Mouse (Mus musculus): ENCODE results near the gene Arf6. TPM values are rescaled to one million over a fixed set of nuclear protein-coding genes. Genes with fewer than 3 reads are reported as not detected.
"Not testable (repeated sequence)": the region's sequence is repeated elsewhere in the genome, so short reads cannot be mapped to it uniquely, and the experiment has no call there.

The Arf6 gene
- polyA plus RNA-seq, 1 experiment from 2014 or later = 21.8 TPM

DNA sequence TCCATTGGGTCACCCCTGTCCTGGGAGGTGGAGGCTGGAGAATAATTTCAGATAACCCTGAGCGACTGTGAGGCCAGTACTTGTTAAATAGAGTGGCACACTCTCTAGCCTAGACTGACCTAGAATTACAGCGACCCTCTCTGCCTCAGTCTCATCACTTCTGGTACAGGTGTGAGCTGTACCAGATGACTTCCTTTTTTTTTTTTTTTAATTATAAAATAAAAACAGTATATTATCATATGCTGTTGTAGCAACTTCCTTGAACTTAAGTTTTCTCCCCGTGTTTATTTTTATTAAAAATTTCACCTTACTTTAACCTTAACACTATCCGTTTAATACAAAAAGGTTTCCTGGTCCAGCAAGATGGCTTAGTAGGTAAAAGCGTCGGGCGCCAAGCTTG is 1.0 kb upstream of the Arf6 start:
- WGBS (ENCODE audit: insufficient replicate concordance) = 10% methylated on average over 7 of the region's 7 CpGs
- ATAC-seq (ENCODE audit: low read depth) = no peak
- H3K4me3 ChIP-seq (ENCODE audit: low read depth, low read length) = peak overlapping the region; percentile 97
- no peaks in the 10 kb centered on the region for H3K9me3 ChIP-seq (replicated peaks; ENCODE audit: control insufficient read depth, low read length)
- H3K36me3 ChIP-seq (ENCODE audit: control insufficient read depth, insufficient read depth) = no peaks in the 10 kb centered on the region
- peaks cover 22% of the 10 kb centered on the region for H3K4me1 ChIP-seq (ENCODE audit: control insufficient read depth, low read depth, low read length)
- H3K4me2 ChIP-seq (ENCODE audit: low read depth, low read length) = peak overlapping the region; percentile 90
- peak overlapping the region; percentile 99 for H3K27ac ChIP-seq (ENCODE audit: low read length)
- H3K9ac ChIP-seq (ENCODE audit: low read depth, low read length) = peak overlapping the region; percentile 86
- H3K27me3 ChIP-seq (ENCODE audit: control insufficient read depth, insufficient read depth, low read depth, low read length) = no peaks in the 10 kb centered on the region

DNA sequence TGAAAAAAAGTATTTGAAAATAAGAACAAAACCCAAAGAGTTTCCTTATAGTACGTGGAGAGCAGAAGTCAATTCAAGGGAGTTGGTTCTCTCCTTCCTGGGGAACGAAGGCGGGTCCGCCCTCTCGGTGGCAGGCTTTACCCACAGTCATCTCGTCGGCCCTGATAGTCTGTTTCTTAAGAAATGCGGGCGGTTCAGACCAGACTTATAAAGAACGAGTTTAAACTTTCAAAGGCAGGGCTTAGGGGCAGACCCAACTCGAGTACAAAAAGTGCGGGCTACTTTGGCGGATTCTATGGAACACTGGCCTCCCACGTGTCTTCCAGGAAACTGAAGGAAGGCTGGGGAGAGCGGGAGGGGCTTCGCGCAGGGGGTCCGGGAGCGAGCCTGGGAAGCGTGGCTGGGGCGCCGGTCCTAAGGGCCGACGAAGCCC is 513 bp upstream of the Arf6 start:
- Histone ChIP-seq H3K27me3 (ENCODE audit: control insufficient read depth, insufficient read depth, low read depth, low read length) (no peaks in the 10 kb centered on the region), H3K27ac (ENCODE audit: low read length) (peak overlapping the region; percentile 99), H3K36me3 (ENCODE audit: control insufficient read depth, insufficient read depth) (no peaks in the 10 kb centered on the region), H3K4me3 (ENCODE audit: low read depth, low read length) (peak overlapping the region; percentile 97), H3K9me3 (replicated peaks; ENCODE audit: control insufficient read depth, low read length) (no peaks in the 10 kb centered on the region), H3K4me1 (ENCODE audit: control insufficient read depth, low read depth, low read length) (peaks cover 25% of the 10 kb centered on the region), H3K4me2 (ENCODE audit: low read depth, low read length) (peak overlapping the region; percentile 90), H3K9ac (ENCODE audit: low read depth, low read length) (peak overlapping the region; percentile 86)
- peak; percentile 43 for ATAC-seq (ENCODE audit: low read depth)
- WGBS (ENCODE audit: insufficient replicate concordance) = 1% methylated on average over 24 of the region's 24 CpGs

DNA sequence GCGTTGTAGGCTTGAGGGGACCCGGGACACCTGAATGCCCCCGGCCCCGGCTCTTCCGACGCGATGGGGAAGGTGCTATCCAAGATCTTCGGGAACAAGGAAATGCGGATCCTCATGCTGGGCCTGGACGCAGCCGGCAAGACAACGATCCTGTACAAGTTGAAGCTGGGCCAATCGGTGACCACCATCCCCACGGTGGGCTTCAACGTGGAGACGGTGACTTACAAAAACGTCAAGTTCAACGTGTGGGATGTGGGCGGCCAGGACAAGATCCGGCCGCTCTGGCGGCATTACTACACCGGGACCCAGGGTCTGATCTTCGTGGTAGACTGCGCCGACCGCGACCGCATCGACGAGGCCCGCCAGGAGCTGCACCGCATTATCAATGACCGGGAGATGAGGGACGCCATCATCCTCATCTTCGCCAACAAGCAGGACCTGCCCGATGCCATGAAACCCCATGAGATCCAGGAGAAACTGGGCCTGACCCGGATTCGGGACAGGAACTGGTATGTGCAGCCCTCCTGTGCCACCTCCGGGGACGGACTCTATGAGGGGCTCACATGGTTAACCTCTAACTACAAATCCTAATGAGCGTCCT is 881 bp downstream of the Arf6 start:
- WGBS (ENCODE audit: insufficient replicate concordance) = under 1% methylated on average over 42 of the region's 42 CpGs
- H3K9ac ChIP-seq (ENCODE audit: low read depth, low read length) = peak overlapping the region; percentile 100
- H3K9me3 ChIP-seq (replicated peaks; ENCODE audit: control insufficient read depth, low read length) = no peaks in the 10 kb centered on the region
- no peaks in the 10 kb centered on the region for H3K27me3 ChIP-seq (ENCODE audit: control insufficient read depth, insufficient read depth, low read depth, low read length)
- H3K36me3 ChIP-seq (ENCODE audit: control insufficient read depth, insufficient read depth) = peaks cover 2% of the 10 kb centered on the region; the same call in 1 of the 2 replicates
- H3K4me2 ChIP-seq (ENCODE audit: low read depth, low read length) = peak overlapping the region; percentile 87
- H3K4me1 ChIP-seq (ENCODE audit: control insufficient read depth, low read depth, low read length) = peaks cover 21% of the 10 kb centered on the region
- H3K27ac ChIP-seq (ENCODE audit: low read length) = peak overlapping the region; percentile 99
- peak overlapping the region; percentile 97 for H3K4me3 ChIP-seq (ENCODE audit: low read depth, low read length)
- ATAC-seq (ENCODE audit: low read depth) = no peak

DNA sequence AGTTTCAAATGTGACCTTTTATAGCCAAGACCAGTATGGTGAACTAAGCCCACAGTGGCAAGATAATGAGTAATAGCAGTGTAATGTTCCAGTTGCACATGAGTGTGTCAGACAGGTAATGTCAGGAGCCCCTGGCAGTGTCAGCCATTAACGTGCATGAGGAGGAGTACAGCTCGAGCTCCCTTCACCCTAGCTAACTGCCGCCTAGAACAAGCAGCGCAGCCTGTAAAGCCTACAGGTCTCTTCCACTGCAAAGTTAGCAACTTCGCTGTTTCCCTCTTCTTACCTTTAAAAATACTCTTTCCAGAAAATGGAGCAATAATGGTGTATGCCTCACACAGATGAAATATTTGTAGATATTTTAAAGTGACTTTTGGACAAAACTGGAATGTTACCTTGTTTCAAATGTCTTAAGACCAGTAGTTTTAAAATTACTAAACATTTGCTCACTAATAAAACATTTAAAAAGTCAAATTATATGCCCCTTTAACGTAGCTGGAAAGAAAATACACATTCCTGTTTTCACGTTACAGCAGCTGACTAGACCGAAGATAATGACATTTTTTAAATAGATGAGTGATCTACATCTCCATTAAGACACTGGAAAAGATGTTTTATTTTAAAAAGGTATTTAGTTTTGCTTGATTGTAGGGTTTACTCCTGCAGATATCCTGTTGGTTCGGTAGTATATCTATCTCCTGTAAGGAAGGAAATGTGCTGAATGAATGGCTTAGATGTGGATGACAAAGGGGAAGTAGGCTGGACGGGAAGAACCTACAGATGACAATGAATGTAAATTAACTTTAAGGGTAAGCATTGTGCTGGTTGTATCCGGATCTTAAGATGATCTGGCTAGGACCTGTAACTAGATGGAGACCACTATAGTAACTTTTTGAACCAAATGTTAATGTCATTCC is 2.2 kb downstream of the Arf6 start:
- 8% methylated on average over 11 of the region's 11 CpGs for WGBS (ENCODE audit: insufficient replicate concordance)
- peak overlapping the region; percentile 100 for H3K9ac ChIP-seq (ENCODE audit: low read depth, low read length)
- H3K27me3 ChIP-seq (ENCODE audit: control insufficient read depth, insufficient read depth, low read depth, low read length) = no peaks in the 10 kb centered on the region
- H3K36me3 ChIP-seq (ENCODE audit: control insufficient read depth, insufficient read depth) = peaks cover 9% of the 10 kb centered on the region
- H3K9me3 ChIP-seq (replicated peaks; ENCODE audit: control insufficient read depth, low read length) = no peaks in the 10 kb centered on the region
- peak overlapping the region; percentile 87 for H3K4me2 ChIP-seq (ENCODE audit: low read depth, low read length)
- peaks cover 21% of the 10 kb centered on the region for H3K4me1 ChIP-seq (ENCODE audit: control insufficient read depth, low read depth, low read length)
- H3K4me3 ChIP-seq (ENCODE audit: low read depth, low read length) = peak overlapping the region; percentile 97
- peak overlapping the region; percentile 99 for H3K27ac ChIP-seq (ENCODE audit: low read length)
- no peak for ATAC-seq (ENCODE audit: low read depth)

DNA sequence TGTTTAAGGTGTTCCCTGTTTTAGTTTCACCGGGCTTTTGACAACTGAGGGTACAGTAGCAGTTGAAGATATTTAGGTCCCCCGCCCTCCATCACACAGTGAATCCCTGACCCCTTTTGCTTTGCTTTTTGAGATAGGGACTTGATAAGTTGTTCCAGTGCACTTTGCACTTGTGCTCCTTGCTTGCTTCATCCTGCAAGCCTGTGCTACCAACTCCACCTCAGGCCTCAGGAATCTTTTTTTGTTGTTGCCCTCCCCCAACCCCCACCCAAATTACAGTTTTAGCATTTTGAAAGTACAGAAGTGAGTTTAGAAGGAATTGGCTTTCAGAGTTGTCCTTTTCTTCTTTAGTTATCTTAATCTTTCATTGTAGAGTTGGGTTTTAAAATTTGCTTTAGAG is 4.2 kb downstream of the Arf6 start:
- peaks cover 9% of the 10 kb centered on the region for H3K36me3 ChIP-seq (ENCODE audit: control insufficient read depth, insufficient read depth)
- H3K4me3 ChIP-seq (ENCODE audit: low read depth, low read length) = no peak overlapping the region
- no peaks in the 10 kb centered on the region for H3K9me3 ChIP-seq (replicated peaks; ENCODE audit: control insufficient read depth, low read length)
- H3K27ac ChIP-seq (ENCODE audit: low read length) = no peak overlapping the region
- no peak overlapping the region for H3K9ac ChIP-seq (ENCODE audit: low read depth, low read length)
- peak overlapping the region; percentile 37; the same call in 1 of the 2 replicates for H3K4me2 ChIP-seq (ENCODE audit: low read depth, low read length)
- H3K4me1 ChIP-seq (ENCODE audit: control insufficient read depth, low read depth, low read length) = peaks cover 13% of the 10 kb centered on the region
- ATAC-seq (ENCODE audit: low read depth) = no peak
- no peaks in the 10 kb centered on the region for H3K27me3 ChIP-seq (ENCODE audit: control insufficient read depth, insufficient read depth, low read depth, low read length)
- WGBS (ENCODE audit: insufficient replicate concordance) = 36% methylated on average over 2 of the region's 2 CpGs

DNA sequence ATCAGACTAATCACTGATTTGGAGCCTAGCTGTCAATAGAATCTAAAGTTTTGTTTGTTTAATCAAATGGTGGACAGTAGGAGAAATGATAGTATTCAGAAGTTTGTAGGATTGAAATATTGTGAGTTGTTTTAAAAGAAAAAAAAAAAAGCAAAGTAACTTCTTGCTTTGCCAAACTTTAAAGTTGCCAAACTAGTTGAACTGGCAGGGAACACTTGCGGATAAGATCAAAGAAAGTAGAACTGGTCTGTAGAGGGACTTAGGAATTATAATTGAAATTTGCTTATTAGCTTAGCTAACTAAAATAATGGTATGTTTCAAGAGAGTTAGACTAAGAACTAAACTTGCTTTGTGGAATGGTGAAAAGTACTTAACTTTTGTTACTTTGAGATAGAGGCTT is 5.2 kb downstream of the Arf6 start:
- H3K4me1 ChIP-seq (ENCODE audit: control insufficient read depth, low read depth, low read length) = peaks cover 12% of the 10 kb centered on the region
- no peaks in the 10 kb centered on the region for H3K9me3 ChIP-seq (replicated peaks; ENCODE audit: control insufficient read depth, low read length)
- no peaks in the 10 kb centered on the region for H3K27me3 ChIP-seq (ENCODE audit: control insufficient read depth, insufficient read depth, low read depth, low read length)
- peaks cover 9% of the 10 kb centered on the region for H3K36me3 ChIP-seq (ENCODE audit: control insufficient read depth, insufficient read depth)
- H3K27ac ChIP-seq (ENCODE audit: low read length) = no peak overlapping the region
- no peak for ATAC-seq (ENCODE audit: low read depth)
- H3K4me2 ChIP-seq (ENCODE audit: low read depth, low read length) = no peak overlapping the region
- no peak overlapping the region for H3K9ac ChIP-seq (ENCODE audit: low read depth, low read length)
- WGBS (ENCODE audit: insufficient replicate concordance) = 90% methylated on average over 1 of the region's 1 CpGs
- H3K4me3 ChIP-seq (ENCODE audit: low read depth, low read length) = no peak overlapping the region

DNA sequence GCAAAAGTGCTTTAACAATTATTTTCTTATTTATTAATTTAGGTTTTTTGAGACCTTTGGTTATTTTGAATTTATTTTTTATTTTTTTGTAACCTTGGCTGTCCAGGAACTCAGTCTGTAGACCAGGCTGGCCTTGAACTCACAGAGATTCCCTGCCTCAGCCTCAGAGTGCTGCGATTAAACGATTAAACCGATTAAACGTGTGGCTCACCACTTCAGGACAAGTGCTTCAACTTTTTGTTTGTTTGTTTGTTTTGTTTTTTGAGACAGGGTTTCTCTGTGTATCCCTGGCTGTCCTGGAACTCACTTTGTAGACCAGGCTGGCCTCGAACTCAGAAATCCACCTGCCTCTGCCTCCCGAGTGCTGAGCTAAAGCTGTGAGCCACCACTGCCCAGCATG is 5.7 kb downstream of the Arf6 start:
- not testable (repeated sequence) for H3K36me3 ChIP-seq (ENCODE audit: control insufficient read depth, insufficient read depth)
- WGBS (ENCODE audit: insufficient replicate concordance) = 88% methylated on average over 6 of the region's 6 CpGs

DNA sequence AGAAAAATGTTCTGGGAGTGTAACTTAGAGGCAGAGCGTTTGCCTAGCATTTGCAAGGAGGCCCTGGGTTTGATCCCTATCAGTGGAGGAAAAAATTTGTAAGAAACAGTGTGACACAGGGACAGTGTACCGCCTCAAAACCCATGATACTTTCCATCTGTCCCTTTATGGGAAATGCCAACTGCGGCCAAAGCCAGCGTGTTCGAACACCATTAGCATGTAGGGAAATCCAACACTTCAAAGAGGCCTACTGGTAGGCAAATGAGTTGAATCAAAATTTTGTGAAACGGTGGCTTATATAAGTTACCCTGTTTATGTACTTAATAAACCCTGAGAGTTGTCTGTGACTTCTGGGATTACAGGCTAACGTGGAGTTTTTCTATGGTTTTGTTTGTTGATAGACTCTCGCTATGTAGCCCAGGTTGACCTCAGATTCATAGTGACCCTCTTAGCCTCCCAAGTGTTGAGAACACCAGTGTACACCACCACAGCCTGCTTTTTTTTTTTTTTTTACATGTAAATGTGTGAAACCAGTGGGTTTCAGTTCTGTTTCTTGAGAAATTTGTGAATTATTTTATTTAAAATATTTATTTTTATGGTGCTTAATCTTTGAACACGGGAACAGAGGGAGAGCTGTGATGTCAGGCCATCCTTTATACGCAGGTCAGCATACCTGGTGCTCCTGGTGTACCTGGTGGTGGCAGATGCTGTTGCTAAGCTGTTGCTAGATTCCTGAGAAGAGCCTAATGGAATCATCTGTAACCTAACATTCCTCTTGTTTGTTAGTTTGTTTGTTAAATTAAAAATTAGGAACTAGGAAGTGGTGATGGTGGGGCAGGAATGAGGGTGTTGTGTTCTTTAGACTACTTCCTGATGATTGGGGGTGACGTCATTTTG is 6.9 kb downstream of the Arf6 start:
- no peak for ATAC-seq (ENCODE audit: low read depth)
- no peak overlapping the region for H3K27ac ChIP-seq (ENCODE audit: low read length)
- H3K27me3 ChIP-seq (ENCODE audit: control insufficient read depth, insufficient read depth, low read depth, low read length) = no peaks in the 10 kb centered on the region
- 86% methylated on average over 11 of the region's 11 CpGs for WGBS (ENCODE audit: insufficient replicate concordance)
- H3K4me1 ChIP-seq (ENCODE audit: control insufficient read depth, low read depth, low read length) = peaks cover 17% of the 10 kb centered on the region
- no peak overlapping the region for H3K4me3 ChIP-seq (ENCODE audit: low read depth, low read length)
- H3K9ac ChIP-seq (ENCODE audit: low read depth, low read length) = no peak overlapping the region
- H3K36me3 ChIP-seq (ENCODE audit: control insufficient read depth, insufficient read depth) = peaks cover 9% of the 10 kb centered on the region
- no peak overlapping the region for H3K4me2 ChIP-seq (ENCODE audit: low read depth, low read length)
- H3K9me3 ChIP-seq (replicated peaks; ENCODE audit: control insufficient read depth, low read length) = no peaks in the 10 kb centered on the region

More for the DNA sequence above, 5.7 kb downstream of the Arf6 start:
- not testable (repeated sequence) for H3K4me2 ChIP-seq (ENCODE audit: low read depth, low read length); H3K9ac ChIP-seq (ENCODE audit: low read depth, low read length); H3K9me3 ChIP-seq (replicated peaks; ENCODE audit: control insufficient read depth, low read length); H3K4me3 ChIP-seq (ENCODE audit: low read depth, low read length); H3K27me3 ChIP-seq (ENCODE audit: control insufficient read depth, insufficient read depth, low read depth, low read length); H3K27ac ChIP-seq (ENCODE audit: low read length); ATAC-seq (ENCODE audit: low read depth)
- peaks cover 14% of the 10 kb centered on the region for H3K4me1 ChIP-seq (ENCODE audit: control insufficient read depth, low read depth, low read length)
